Mouse (Mus musculus) gonadal fat pad, adult 2 months (tissue): Measurements from ENCODE around the gene Tmem184b. TPM values are rescaled to one million over a fixed set of nuclear protein-coding genes. Genes with fewer than 3 reads are reported as not detected.

Experiments used
- DNase-seq: peaks from one replicate; pipeline ENCODE4 v3.0.0-alpha.2; 2012; ENCODE audit warnings: low read depth
- polyA plus RNA-seq: library from polyadenylated mRNA; depleted of rRNA; stranded (reverse); fragments of >200 nt; gene quantifications from 2 replicates; pipeline ENCODE4 v1.2.3, GENCODE M21; 2012

Tmem184b gene
- polyA plus RNA-seq, 1 experiment = 76.1 TPM

DNA sequence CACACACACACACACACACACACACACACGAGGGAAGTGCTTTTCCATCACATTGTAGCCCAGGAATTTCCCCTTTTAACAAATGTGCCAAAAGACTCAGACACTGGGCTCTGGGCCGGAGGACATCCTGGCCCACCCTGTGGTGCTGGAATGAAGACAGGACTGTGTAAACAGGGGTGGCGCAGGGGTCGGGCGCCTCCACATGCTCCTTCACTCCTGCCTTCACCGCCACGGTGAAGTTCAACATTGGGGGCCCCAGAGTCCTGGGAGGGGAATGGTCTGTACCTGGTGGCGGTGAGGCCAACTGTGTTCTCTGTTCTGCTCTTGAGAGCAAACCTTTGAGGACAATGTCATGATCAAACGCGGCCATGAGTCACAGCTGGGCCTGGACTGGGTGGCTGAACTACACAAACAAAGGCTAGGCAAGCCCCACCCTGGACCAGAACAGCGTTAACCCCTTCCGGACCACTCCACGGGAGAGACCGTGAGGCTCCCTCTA lies 35.0 kb downstream of the Tmem184b start:
- no peak for DNase-seq

DNA sequence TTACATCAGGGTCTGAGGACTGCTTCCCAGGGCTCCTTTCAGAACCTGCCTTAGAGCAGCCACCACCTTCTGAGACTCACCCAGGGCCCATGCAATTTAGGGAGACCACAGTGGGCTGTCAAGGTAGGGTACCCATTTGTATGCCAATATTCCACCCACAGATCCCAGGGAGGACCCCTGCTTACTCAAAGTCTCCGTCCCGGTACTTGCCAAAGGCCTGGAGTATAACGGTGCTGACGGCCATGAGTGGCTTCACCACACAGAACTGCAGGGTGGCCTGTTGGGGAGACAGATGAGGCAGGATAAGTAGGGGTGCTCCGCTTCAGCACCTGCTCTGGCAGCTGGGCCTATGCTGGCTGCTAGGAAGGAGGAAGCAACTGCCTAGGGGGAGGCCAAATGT lies 37.0 kb downstream of the Tmem184b start:
- DNase-seq = no peak

DNA sequence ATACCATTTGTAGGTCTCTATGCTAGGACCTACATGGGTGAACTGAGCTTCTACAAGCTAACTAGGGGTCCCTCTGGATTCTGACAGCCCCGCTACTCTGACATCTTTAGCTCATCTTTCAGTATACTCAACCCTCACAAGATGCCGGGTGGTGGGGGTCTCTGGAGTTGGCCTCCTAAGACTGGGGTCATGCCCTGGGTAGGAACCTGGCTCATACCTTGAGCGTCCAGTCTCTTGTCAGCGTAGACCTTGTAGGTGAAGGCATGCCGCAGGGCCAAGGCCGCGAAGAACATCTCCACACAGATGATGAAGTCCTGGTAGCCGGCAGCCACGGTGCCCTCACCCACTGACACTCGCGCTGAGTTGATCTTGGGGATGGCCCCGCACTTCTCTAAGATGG lies 38.3 kb downstream of the Tmem184b start:
- no peak for DNase-seq

DNA sequence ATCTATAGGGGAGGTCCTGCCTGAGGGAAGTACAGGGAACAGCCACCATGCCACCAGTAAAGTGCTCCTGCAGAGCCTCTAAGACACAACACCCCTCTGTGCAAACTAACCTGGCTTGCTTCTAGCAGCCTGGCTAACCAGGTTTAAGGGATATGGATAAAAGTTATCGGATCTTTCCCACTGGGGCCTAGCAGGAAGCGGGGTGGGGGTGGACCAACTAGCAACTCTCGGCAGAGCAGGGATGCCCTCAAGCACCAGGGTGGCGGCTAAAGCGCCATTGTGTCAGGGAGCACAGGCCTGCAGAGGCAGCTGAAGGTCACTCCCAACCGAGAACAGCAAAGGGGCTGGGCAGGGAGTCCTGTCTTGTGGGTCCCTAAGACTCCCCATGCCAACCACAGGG lies 39.2 kb downstream of the Tmem184b start:
- no peak for DNase-seq

DNA sequence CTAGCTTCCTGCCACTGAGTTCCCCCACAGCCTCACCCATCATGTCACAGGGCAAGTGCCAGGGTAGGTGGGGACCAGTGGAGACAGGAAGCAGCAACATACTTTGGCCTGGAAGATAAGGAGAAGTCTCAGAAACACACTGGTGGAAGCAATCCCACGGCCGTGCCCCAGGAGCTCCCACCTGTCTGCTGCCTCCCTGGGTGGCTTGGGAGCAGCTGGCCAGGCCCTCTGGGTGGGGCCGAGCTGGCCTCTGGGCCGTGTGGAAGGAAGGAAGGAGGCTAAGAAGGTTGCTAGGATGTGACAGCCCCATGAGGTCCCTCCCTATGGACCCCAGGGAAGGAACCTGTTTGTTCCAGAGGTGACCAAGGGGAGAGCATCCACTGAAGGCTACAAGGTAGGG lies 42.3 kb downstream of the Tmem184b start:
- no peak for DNase-seq

DNA sequence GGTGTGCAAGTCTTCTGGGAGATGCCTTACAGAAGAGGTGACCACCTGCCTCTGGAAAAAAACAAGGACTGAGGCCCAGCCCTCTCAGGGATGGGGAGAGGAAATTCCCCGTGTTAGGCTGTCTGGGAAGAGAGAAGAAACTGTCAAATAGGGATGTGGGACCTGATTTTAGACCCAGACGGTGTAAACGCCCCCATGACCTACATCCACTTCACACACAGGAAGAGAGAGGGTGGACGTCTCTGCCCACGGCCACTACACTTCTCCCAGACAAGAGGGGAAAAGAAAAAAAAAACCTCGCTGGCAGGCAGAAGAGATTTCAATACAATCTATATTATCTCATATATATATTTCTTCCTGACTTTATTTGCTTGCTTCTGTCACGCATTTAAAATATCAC lies 43.0 kb downstream of the Tmem184b start:
- no peak for DNase-seq

DNA sequence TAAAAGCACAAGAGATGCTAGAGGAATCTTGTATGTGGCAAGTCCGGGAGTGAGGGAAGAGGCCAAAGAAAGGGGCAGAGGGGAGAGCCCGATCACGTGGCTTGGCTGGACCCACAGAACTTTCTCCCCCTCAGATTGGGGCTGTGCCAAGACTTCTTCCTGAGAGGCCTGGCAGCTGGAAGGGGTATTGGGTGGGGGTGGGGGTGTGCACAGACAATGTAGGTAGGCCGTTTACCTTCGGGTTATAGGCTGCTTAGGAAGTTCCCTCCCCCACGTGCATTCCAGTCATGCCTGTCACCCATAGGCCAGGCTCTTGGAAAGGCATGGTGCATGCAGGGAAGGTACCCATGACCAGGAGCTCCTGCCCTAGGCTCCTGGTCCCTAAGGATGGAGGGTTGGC lies 43.4 kb downstream of the Tmem184b start:
- no peak for DNase-seq

DNA sequence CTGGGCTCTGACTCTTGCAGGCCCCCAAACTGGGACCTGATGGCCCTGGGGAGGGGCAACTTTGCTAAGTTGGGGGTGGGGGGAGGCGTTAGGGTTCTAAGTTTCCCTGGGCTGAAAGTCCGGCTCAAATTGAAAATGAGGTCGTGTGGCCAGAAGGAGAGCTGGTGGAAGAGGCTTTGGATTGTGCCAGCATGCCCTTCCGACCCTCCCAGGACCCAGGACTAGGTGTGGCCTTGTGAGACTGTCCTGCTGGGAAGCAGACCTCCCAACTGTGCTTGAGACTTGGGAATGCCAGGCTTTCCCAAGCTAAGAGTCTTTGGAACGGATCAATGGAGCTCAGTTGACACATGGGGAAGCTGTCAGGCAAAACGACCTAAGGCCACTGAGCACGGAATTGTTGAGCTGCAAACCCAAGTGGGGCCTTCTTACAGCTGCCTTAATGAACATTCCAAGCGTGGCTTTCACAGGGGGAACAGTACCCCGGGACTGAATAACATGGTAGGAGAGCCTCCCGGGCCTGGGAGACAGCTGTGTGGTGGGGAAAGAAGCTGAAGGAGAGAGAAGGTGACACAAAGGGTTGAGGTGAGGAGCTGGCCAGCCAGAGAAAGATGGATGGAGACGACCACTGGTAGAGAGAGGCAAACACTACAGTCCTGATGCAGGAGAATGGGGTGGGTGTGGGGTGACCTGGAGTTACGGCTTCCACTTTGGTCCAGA lies 45.2 kb downstream of the Tmem184b start:
- no peak for DNase-seq

DNA sequence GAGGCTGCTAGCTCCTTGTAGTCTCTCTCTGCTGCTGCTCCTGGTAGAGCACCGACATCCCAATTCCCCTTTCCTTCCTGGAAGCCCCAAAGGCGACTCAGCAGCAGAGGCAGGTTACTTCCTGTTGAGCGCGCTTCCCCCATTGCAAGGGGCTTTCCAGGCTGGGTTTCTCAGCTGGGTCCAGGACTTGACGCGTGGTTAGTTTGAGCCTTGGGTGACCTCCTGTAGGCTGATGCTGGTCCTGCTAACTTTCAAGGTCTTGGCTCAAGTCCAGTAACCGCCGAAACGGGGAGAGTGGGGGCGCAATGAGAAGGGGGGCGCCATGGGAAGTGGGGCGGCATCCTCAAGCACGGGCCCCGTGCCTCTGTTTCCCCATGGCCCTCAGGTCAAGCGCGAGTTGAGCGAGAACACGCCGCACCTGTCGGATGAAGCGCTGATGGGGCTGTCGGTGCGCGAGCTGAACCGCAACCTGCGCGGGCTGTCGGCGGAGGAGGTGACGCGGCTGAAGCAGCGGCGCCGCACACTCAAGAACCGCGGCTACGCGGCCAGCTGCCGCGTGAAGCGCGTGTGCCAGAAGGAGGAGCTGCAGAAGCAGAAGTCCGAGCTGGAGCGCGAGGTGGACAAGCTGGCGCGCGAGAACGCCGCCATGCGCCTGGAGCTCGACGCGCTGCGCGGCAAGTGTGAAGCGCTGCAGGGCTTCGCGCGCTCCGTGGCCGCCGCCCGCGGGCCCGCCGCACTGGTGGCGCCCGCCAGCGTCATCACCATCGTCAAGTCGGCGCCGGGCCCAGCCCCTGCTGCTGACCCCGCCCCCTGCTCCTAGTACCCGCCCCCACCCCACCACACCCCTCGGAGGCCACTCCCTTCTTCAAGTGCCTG lies 46.1 kb downstream of the Tmem184b start:
- no peak for DNase-seq

DNA sequence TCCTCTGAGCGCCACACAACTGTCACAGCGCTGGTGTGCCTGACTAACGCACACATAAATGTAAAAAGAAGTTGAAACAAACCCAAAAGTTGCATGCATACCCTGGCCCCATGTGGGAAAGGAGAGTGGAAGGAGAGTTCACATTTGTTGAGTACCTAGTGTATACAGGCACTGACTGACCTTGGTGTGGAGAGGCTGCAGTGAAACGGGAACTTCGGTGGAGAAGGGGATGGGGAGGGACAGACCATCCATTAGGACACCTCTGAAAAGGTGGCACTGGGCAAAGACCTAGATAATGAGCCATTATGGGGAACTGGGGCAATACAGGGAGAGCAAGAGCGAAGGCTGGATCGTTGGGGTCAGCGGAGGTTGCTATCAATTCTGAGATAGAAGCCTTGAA lies 46.9 kb downstream of the Tmem184b start:
- DNase-seq = no peak

DNA sequence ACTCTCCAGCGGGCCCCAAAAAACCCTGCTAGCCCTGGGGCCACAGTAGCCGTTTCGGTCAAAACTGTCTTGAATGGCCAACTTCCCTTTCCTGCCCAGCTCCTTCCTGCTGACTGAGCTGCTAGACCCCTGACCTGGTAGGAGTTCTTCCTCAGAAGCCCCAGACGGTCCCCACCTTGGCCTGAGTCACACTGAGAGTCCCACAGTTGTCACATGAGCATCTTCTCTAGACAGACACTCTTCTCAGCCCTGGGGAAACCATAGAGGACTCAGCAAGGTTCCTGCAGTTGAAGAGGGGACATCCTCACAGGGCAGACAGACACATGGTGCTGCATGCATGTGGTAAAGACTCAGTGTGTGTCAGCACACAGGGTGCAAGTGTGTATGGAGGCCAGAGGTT lies 48.8 kb downstream of the Tmem184b start:
- no peak for DNase-seq

DNA sequence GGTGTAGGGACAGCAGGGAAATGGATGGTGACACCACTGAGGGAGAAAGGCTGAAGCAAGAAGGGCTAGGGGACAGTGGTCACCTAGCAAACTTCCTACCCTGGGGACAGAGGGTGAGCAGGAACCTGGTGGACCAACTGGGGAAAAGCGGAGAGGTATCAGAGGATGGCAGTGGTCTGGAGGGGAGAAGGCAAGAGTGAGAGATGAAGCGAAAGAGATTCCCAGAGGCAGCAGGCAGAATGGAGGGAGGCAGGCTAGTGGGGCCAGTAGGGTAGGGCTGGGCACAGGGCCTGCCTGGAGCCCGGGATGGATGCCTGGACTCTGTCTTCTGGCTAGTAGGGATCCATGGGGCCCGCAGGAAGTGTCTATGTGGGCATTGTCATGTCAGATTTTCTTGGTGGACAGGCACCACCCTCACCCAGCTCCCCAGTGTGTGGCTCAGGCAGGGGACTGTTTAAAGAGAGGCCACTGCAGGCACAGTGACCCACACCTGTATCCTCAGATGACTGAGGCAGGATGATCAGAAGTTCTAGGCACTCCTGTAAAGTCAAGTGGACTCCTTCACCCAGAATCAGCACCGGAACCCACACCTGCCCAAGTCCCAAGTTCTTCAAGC lies 49.6 kb downstream of the Tmem184b start:
- DNase-seq = no peak

DNA sequence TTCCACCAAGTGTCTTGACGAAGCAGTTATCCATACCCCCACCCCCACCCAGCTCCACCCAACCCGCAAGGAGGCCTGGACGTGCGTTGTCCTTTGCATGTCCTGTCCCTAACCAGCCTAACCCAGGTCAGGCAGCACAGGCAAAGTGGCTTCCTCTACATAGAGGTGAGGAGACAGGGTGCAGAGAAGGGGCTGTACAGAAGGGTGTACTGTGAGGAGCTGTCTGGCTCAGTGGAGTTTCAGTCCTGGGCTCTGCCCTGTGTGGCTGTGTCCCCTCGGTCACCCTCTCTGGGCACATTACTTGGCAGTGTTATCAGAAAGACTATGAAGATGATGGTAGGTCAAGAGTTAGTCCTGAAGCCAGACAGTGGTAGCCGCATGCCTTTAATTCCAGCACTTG lies 50.9 kb downstream of the Tmem184b start:
- DNase-seq = no peak

DNA sequence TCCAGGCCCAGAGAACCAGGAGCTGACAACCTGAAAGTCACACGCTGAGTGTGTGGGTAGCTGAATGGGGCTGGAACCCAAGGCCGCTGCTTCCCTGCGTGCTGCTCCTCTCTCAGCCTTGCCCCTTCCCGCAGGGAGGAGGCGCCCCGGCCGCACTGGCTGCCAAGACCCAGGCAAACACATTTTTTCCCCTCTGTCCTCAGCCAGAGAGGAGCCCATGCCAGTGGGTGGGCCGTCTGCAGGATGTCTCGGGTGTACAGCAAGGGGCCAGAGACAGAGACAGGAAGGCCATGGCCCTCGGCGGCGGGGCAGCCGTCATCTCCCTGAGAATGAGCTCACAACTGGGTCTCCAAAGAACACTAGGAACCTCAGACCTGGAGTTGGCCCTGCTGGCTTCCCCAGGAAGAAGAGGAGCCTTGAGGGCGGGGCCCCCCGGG lies 52.0 kb downstream of the Tmem184b start:
- no peak for DNase-seq

DNA sequence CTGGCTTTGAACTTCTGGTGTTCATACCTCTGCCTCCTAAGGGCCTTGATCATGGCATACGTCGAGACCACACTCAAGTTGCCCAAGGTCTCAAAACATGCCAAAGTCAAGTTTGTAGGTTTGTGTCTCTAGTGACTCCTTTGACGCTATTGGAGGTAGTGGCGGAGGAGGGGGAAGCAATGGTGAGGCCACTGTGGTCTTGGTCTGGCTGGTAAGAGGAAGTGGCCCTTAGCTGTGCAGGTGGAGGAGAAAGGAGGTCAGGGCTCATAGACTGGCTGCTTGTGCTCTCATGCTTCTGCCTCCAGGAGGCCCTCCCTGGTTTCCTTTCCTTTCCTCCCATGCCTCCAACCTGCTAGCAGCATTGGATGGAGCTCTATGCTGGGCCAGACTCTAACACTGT lies 52.5 kb downstream of the Tmem184b start:
- no peak for DNase-seq

DNA sequence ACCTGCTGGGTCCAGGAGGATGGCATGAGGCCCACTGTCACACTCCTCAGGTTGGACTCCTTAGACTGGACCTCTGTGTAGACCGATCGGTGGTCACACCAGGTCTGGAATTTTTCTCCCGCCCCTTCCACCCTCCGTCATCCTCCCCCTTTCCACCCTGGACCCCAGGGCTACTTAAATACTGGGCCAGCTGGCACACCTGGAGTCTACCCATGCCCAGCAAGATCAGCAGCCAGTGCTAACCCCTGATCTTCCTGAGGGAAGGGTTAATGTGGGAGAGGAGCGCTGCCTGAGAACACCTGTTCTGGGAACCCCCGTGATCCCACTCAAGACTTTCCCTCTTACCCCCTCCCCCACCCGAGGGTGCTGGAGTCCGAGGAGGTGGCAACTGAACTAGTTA lies 54.7 kb downstream of the Tmem184b start:
- no peak for DNase-seq

DNA sequence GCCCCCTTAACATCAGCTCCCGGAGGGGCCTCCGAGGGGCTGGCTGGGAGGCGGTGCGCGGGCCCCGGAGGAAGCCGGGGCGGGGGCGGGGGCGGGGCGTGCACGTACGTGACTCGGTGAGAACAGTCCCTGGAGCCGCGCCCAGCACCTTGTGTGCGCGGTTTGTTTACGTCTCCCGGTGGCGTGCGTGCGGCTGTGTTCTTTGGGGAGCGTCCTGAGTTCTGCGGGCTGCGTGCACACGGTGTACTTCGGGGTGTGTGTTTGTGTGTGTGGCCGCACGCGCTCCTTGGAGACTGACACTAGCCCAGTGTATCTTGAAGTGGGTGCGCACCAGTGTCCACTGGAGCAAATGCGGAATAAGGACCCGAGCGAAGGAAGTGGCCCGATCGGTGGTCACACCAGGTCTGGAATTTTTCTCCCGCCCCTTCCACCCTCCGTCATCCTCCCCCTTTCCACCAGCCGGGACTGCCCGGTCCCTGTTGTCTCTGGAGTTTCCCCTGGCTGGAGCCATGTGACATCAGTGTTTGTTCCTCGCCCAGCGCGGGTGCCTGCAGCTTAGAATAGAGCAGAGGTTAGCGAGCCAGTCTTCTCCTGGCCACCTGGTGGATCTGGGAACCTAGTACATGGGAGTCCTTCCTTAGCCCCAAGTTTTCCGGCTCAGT lies 55.4 kb downstream of the Tmem184b start:
- DNase-seq = no peak

DNA sequence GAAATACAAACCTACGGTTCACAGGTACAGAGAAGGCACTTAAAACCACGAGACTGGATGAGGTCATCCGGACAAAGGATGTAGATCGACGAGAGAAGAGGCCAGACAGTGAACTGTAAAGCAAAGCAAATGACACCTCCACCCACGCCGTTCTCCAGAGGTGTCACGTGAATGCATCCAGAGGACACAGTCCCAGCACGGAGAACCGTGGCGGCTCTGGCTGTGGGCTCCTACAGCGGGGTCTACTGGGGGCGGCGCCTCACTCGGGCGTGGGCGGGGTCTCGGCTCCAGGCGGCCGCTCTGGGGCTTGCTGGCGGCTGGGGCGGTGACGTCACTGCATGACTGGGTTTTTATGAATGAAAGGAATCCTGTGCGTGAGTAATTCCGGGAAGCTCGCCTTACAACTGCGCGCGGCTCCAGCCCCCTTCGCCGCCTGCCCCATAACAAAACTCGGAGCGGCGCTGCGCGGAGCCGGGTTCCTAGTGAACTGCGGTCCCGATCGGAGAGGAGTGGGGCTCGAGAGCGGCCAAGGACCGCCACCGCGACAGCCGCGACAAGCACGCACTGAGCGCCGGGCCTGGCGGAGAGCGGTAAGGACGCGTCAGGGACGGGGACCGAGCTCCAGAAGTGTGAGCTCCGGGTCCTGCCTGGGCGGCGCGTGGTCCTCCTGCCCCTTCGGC lies 56.1 kb downstream of the Tmem184b start:
- DNase-seq = no peak

DNA sequence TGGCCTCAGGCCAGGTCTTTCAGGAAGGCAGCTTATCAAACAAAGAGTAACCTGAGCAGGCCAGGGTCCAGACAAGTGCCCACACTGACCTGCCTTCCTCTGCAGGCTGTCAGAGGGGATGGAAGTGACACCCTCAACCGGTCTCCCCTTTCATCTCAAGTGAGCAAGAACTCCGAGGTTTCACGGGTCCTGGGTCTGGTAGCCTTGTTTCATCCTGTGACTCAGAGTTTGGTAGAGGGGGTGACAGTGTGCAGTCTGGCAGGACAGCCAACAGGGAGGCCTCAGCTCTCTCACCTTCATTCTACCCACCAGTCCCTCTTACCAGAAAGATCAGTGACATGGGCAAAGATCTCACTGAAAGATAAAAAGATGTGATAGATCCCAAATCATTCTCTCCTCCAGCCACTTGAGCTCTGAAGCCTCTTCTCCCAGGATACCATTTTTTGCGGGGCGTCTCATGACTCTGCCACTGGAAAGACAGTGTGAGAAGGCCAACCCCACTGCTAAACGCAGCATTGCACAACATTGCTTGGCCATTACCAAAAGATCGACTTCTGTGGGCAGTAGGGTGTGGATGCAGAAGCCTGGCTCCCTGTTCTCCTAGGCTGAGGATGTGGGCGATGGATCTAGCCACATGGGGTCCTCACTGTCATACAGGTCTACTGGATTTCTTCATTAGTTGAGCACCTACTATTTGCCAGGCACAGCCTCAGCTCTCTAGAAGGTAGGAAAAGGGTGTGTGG lies 57.1 kb downstream of the Tmem184b start, which contains the start of gene Maff:
Maff (plus strand) TSS at position 571 of the 743 bp plus-strand sequence.
- DNase-seq = no peak

DNA sequence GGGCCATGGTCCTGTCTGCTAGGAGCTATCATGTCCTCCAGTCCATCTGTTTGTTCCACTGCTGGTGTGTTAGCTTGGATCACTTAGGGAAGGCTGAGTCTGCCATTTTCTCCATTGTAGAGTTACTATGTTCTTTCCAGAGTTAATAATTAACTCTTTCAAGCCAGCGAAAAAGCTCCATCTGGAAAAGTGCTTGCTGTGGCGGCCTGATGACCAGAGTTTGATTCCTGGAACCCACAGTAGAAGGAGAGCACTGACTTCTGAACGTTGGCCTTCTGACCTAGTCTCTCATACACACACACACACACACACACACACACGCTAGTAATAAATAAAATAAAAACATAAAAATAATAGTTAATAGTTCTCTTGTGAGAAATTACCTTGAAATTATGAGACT lies 58.7 kb downstream of the Tmem184b start:
- no peak for DNase-seq
